Mouse (Mus musculus) erythroid progenitor cell, adult 5-6 weeks (primary cell): ENCODE measurements around the gene Rtbdn. TPM values are rescaled to one million over a fixed set of nuclear protein-coding genes. Genes with fewer than 3 reads are reported as not detected.
"Not testable (repeated sequence)": the region's sequence is repeated elsewhere in the genome, so short reads cannot be mapped to it uniquely, and the experiment has no call there.

Experiments used
- ATAC-seq: replicated peaks from 2 replicates; pipeline ENCODE4 v1.8.0; 2016; ENCODE audit warnings: moderate number of reproducible peaks, mild to moderate bottlenecking, moderate TSS enrichment, inconsistent platforms; ENCODE audit not compliant: poor library complexity, low FRiP score, severe bottlenecking
- total RNA-seq, 2 experiments: library from RNA; stranded (forward) in 1 of 2; stranded (reverse) in 1 of 2; fragments of 150-400 nt in 1 of 2; fragments of 186-747, 209-891 nt in 1 of 2; gene quantifications; 2 replicates each; pipeline versions ENCODE4 v1.2.3 to v1.2.4; 2015 to 2017; ENCODE audit warnings: low replicate concordance in 2 of 2

The Rtbdn gene
- not detected in 2 replicates for total RNA-seq (2015; ENCODE audit: low replicate concordance)
- total RNA-seq (2017; ENCODE audit: low replicate concordance) = not detected in 2 replicates

DNA sequence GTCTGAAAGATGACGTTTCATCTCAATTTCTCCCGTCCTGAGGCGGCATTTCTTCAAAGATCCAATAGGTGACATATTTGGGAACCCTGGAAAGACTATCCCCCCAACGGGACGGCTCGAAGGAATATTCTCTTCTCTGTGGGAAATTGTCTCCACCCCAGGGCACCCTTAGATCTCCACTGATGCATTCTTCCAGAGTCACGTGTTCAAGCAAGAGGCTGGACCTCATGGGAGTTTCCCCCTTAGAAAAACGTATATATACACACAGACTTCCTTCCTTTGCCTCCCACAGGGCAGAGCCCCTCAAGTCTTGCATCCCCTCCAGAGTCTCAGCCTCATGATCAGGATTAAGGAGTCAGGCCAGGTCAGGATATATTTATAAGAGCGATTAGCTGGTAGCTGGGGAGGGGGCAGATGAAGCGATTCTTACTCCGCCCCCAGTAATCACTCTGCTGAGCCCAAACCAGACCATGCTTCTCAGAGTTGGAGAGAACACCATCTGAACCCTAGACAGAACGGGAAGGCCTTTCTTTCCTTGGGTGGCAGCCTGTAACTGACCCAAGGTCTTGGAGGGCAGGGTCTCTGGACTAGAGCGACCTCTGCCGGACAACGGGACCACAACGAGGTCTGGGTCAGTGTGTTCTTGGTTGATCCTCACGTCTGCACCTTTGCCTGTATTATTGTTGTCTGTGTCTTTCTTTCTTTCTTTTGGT, at the start of gene Rtbdn:
Gene Rtbdn (plus strand): TSS at position 464 of the 713 bp plus-strand sequence.
- no peak for ATAC-seq

DNA sequence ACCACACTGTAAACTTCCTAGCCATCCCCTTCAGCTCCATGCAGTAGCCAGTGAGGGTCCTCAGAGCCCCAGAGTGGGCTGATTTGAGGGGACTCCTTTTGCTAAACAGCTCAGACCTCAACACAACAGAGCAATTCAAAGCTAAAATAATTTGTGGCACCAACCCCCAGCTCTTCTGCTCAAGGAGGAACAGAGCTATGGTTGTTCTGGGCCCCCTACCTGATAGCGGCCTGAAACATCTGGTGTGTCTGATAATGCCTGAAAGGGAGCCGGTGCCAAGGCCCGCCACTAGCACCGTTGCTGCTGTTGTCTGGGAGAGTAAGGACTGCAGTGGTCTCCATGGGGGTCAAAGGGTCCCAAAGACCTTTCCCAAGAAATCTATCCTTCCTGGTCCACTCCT, 45.7 kb upstream of the Rtbdn start:
- ATAC-seq = peak; percentile 78

DNA sequence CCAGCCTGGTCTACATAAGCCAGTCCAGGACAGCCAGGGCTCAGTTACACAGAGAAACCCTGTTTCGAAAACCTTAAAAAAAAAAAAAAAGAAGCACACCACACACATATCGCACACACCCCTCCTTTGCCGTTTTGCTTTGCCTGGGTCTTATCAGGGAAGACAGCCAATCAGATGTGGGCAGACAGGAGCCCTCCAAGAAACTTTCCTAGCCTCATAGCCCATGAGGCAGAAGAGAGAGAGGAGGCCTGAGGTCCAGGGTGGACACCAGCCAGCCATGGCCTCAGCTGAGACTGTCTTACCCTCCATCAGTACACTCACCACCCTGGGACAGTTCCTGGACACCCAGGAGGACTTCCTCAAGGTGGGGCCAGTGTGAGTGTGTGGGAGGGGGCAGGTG, 45.0 kb upstream of the Rtbdn start, which contains the start of gene Klf1:
Gene Klf1 (plus strand): TSS at position 177 of the 400 bp plus-strand sequence.
- ATAC-seq = peak; percentile 75

DNA sequence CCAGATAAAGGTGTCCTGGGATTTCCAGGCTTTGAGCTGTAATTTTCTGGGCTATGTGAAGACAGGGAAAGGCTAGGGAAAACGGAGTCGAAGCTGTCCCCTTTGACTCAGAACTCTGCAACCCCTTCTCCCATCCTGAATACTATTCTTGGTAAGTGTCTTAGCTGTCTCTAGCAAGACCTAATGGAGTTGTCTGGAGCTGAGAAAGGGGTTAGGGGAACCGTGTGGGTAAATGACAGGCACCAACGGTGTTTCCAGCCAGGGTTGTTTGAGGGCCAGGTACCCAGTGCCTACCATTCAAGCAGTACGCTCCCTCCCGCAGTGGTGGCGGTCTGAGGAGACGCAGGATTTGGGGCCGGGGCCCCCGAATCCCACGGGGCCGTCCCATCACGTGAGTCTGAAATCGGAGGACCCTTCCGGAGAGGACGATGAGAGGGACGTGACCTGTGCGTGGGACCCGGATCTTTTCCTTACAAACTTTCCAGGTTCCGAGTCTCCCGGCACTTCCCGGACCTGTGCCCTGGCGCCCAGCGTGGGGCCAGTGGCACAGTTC, 44.3 kb upstream of the Rtbdn start:
- no peak for ATAC-seq

DNA sequence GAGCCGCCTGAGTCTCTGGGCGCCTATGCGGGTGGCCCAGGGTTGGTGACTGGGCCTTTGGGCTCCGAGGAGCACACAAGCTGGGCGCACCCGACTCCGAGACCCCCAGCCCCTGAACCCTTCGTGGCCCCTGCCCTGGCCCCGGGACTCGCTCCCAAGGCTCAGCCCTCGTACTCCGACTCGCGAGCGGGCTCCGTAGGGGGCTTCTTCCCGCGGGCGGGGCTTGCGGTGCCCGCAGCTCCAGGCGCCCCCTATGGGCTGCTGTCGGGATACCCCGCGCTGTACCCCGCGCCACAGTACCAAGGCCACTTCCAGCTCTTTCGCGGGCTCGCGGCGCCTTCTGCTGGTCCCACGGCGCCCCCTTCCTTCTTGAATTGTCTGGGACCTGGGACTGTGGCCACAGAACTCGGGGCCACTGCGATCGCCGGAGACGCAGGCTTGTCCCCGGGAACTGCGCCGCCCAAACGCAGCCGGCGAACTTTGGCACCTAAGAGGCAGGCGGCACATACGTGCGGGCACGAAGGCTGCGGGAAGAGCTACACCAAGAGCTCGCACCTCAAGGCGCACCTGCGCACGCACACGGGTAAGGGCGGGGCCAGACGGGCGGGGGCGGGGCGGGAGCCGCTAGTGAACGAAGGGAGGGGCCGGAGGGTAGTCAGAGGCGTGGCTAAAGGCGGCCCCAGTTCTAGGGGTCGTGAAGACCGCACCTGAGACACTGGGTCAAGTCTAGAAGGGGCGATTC, 43.7 kb upstream of the Rtbdn start:
- peak; percentile 64 for ATAC-seq

DNA sequence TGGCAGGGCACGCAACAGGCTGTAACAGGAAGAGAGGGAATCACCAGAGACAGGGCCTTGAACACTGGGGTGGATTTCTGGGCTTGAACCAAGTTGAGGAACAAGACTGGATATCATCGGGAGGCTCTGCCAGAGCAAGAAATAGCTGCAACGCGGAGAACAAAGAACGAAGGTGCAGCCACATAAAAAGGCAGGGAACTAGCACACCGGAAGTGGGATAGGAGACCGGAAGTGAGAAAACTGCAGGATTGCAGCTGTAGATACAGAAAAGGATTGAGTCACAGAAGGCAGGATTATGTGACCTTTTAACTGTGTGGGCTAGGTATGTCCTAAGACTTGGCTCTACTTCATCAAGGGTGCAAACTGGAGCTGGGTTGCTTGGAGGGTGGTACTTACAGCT, 42.4 kb upstream of the Rtbdn start:
- ATAC-seq = no peak

DNA sequence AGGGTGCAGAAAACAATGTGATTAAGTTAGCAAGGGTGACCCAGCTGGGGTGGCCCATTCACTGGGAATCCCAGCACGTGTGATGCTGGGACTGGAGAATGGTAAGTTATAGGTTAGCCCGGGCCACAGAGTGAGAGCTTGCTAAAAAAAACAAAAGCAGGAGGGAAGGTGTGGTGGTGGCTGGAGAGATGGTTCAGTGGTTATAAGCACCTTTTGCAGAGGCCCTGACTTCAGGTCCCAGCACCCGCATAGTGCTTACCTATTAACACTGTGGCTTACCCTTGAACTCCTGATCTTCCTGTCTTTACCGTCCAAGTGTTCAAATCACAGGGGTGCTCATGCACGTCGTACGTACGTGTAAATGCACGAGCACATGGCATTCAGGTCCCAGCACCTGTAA, 39.8 kb upstream of the Rtbdn start:
- ATAC-seq = no peak

DNA sequence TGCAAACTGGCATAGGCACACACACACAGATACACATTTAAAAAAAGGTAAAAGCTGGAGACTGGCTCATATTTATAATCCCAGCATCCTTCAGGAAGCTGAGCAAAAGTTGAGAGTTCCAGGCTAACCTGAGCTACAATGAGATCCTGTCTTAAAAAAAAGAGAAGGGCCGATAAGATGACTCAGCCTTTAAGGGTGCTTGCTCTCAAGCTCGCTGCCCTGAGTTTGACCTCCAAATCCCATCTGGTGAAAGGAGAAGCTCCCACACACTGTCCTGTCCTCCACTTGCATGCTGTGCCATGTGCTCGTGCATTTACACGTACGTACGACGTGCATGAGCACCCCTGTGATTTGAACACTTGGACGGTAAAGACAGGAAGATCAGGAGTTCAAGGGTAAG, 39.3 kb upstream of the Rtbdn start:
- no peak for ATAC-seq

DNA sequence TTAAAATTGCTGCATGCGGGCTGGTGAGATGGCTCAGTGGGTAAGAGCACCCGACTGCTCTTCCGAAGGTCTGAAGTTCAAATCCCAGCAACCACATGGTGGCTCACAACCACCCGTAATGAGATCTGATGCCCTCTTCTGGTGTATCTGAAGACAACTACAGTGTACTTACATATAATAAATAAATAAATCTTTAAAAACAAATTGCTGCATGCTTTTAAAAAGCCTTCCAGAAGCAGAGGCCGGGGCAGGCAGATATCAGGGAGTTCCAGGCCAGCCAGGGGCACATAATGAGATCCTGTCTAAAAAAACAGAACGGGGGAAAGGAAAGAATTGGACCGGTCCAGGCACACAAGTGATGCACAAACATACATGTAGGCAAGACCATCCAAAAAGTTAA, 38.8 kb upstream of the Rtbdn start:
- not testable (repeated sequence) for ATAC-seq

DNA sequence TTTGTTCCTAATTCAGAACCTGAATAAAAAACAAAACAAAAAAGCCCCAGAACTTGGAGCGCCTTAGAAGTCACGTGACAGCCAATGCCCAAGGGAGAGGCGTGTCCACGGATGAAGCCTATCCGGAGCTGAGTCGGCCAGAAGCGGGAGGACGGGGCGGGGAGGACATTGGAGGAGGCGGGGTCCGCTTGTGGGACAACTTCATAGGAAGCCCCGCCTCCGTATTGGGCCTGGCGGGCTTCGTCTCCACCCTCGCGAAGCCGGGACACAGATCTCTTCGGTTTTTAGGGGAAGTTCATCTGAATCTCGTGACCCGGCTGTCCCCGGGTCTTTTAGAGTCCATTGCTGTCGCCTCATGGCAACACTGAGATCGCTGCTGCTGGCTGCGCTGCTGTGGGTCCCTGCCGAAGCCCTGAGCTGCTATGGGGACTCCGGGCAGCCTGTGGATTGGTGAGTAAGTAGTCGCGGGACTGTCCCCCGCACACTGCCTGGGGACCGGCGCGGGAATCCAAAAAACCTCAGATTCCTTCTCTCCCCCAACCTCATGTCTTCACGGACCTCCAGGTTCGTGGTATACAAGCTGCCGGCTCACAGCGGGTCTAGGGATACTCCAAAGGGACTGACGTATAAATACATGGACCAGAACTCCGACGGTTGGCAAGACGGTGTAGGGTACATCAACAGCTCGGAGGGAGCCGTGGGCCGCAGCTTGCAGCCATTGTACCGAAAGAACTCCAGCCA, 38.2 kb upstream of the Rtbdn start, which contains the start of gene Dnase2a:
Gene Dnase2a (plus strand): TSS at position 140 of the 741 bp plus-strand sequence.
- ATAC-seq = peak; percentile 84

DNA sequence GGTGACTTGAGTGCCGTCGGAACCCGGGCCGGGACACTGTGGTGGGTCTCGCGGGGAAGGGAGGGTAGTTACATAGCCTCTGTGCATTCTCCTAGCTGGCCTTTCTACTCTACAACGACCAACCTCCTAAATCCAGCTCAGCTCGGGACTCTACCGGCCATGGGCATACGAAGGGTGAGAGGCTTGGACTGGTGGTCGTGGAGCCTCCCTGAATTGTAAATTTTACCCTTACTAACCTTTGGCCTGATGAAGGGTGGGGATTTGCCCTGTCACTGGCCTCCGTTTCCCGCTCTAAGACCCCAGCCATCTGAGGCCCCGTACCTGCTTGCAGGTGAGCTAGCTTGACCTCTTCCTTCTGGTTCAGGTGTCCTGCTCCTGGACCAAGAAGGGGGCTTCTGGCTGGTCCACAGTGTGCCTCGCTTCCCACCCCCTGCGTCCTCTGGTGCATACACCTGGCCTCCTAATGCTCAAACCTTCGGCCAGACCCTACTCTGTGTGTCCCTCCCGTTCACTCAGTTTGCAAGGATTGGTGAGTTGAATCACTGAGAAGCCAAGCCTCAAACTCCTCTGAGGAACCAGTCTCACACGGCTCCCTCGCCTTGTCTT, 37.5 kb upstream of the Rtbdn start:
- no peak for ATAC-seq

DNA sequence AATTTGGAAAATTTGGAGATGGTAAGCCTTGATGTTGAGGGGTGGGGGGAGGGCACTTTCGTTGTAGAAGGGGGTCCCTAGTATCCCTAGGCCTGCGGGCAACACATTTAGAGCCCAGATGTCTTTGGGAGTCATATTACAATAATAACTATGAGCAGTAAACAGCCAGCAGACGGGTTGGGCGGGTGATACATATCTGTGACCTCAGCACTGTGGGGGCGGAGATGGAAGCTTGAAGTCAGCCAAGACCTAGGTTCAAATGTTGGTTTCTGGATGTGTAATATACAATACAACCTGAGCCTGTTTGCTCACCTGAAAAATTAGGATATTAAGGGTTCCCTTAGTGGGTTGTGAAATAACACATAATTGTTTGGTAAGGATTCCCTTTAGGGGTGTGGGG, 36.8 kb upstream of the Rtbdn start:
- peak; percentile 46 for ATAC-seq

DNA sequence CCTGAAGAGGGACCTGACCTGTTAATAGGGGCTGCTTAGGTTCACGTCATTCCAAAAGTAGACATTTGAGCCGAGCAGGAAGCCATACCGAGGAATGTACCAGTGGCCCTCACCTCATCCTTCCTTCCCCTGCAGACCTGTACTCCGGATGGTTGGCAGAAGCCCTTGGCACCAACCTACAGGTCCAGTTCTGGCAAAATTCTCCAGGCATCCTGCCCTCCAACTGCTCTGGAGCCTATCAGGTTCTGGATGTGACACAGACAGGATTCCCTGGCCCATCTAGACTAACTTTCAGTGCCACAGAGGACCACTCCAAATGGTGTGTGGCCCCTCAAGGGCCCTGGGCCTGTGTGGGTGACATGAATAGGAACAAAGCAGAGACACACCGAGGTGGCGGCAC, 36.2 kb upstream of the Rtbdn start:
- ATAC-seq = no peak

DNA sequence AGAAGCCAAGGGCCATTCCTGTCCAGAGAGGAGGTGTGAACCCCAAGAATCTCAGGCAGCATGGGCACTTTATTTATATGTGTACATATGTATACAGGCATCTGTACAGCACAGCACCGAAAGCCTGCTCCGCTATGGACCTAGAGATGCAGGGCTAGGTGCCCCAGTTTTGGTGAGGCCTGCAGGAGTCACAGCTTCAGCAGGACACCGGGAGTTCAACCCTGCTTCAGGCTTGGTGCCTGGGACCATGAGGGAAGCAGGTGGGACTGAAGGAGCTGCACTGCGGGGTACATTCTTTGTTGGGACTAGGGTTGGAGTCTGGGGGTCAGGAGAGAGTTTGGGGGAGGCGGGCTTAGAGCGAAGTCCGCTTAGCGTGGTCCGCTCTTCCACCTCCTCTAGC, 34.9 kb upstream of the Rtbdn start:
- no peak for ATAC-seq

DNA sequence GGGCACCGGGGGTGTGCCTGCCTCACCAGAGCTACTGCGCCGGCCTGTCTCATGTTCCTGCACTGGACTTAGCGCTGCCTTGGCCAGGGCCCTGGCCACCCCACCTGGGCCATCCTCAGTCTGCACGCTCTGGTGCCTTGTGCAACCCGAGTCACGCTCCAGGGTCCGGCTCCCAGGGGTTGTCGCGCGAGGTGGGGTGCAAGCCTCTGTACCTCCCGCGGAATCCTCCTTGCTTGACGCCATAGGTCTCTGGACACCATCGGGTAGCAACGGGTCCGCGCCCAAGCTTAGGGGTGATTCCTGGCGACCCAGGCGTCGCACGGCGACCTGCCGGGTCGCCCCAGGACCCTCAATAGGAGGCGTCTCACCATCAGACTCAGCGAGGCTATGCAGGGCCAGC, 34.4 kb upstream of the Rtbdn start:
- ATAC-seq = no peak

DNA sequence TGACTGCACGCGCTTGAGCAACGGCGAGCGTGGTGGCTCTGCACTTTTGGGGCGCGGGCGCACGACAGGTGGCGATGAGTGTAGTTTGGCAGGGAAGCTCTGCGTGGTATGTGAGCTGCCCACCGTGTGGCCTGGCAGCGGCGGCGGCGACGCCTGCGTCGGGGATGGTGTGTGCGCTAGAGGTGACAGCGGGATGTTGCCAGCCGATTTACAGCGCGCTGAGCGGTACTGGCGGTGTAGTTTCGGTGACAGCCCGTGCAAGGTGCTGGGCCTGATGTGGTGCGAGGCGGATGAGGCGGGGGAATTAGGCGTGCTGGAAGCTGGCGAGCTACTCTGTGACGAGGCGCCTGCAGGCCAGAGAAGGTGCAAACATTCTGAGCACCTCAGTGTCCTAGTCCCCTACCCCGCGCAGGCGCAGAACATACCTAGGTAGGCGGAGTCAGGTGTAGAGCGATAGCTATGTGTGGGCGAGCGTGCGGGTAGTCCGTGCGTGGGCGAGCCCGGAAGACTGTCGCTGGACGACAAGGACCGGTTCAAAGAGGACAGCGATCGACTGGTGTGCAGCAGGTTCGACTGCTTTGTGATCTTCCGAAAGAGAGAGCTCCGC, 33.8 kb upstream of the Rtbdn start:
- ATAC-seq = peak; percentile 57

DNA sequence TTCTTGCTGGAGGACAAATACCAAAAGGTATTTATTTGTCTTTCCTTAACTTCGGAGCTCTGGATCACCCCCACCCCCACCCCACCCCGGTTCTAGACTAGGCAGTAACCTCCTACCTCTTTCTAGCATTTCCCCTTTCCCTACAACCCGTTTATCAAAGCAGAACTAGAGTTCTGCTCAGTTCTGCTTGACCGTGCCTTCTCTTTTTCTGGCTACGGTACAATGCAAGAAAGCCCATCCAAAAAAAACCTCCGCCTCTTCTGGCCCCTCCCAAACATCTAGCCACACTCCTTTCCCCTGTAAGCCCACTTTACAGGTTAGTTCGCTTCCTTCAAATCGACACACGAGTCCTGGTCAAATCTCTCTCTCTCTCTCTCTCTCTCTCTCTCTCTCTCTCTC, 33.3 kb upstream of the Rtbdn start:
- ATAC-seq = no peak

DNA sequence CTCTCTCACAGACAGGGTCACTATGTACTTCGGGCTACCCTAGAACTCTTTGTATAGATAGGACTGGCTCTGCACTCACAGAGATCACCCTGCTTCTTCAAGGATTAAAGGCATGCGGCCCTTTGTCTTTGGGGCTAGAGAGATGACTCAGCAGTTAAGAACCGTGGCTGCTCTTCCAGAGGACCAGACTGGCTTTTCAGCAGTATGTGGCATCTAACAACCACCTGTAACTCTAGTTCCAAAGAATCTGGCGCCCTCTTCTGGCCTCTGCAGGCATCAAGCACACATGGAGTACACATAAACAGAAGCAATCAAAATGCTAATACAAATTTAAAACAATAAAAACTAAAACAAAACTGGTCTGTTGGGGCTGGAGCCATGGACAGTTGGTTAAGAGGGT, 32.8 kb upstream of the Rtbdn start:
- peak; percentile 39 for ATAC-seq

DNA sequence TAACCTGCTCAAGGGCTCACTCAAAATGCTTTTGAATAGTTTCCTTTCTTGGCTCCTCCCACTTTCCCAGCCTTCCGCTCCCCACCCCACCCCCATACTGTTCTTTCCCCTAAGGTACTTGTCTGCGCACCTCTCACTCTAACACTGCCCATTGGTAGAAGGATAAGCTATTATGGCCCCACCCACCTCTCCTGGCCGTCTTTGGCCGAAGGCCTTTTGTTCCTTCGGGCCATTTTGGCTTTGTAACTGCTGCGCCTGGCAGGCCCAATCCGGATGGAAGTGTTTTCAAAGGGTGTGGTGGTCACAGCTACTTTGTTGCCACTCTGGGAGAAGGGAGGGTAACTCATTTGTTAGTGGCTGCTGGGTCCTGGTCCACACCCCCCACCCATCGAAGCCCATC, 31.5 kb upstream of the Rtbdn start:
- no peak for ATAC-seq
